Mouse (Mus musculus) heart, postnatal 10 days (tissue): ENCODE results near the gene Cnot11. TPM values are rescaled to one million over a fixed set of nuclear protein-coding genes. Genes with fewer than 3 reads are reported as not detected.
A peak's percentile ranks its signal among the peaks of the same experiment; 100 is the strongest.
"Not testable (repeated sequence)": the region's sequence is repeated elsewhere in the genome, so short reads cannot be mapped to it uniquely, and the experiment has no call there.

Source experiments
- DNase-seq, 2 experiments: peaks; one replicate each; pipeline ENCODE4 v3.0.0; 2021
- intact Hi-C: fragments of 180-260 bp; cut with DNase I; formaldehyde crosslinking; loops from one replicate; pipeline ENCODE4 v1.15.1; 2025
- total RNA-seq, 2 experiments: library from RNA; stranded (reverse); gene quantifications; 2 replicates each; pipeline ENCODE4 v1.2.3; 2021

The Cnot11 gene
- total RNA-seq, 2 experiments from 2014 or later, result 17.7 to 18.3 TPM

DNA sequence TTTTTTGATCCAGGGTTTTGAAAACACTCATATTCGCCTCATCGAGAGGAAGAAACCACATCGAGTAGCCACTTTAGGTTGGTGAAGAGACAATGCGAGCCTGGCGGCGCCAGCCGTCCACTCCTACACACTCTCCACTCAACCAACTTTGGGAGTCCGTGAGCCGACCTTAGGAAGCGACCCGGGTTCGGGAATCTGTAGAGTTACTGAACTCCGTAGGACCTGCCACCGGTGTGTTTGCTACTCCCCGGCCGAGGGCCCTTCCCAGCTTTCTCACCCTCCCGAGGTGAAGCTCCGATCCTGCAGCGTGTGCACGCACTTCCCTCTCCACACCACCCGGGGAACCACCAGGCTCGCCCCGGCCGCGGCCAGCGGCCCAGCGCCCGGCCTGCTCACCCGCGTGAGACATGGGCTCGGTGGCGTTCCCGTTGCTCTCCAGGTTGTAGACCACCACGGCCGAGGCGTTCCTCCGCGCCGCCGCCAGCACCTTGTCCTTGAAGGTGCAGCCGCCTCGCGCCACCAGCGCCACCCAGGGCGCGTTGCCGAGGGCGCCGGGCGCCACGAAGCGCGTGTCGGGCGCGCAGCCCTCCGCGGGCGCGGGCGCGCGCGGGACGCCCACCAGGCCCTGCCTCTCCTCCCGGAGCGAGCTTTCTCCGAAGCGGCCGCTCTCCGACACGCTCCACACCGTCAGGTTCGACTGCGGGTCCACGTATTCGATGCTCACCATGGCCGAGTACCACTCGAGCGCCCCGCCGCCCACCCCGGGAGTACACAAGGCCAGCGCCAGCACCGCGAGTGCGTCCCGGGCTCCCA, 41.8 kb downstream of the Cnot11 start:
- DNase-seq, result peak; percentile 72 to 77
- intact Hi-C loops, result loop anchor here (2.0 kb wide), 1 partner anchor 40 kb away; no protein-coding TSS in a partner anchor

DNA sequence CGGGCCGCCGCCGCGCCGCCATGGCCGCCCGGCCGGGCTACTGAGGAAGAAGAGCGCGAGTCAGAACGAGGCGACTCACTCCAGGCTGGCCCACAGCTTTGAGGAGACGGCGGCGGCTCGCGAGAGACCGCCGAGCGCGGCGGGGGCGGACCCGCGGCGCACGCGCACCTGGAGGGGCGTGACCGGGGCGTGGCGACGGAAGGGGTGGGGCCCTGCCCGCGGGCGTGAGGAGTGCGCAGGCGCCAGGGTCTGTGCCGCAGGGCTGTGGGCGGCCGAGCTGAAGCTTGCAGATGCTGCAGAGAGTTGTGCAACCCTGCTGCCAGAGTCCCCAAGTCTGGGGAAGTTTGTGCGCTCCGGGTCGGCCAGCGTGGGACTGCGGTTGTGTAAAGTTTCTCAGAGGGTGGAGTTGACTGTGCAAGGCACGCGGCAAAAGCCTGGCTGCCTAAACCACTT, 42.5 kb downstream of the Cnot11 start, which contains the start of gene Rnf149:
Gene Rnf149 (minus strand): TSS at position 153 of the 453 bp plus-strand sequence.
- intact Hi-C loops, result loop anchor here (2.0 kb wide), 1 partner anchor 40 kb away; no protein-coding TSS in a partner anchor
- peak; percentile 97 for DNase-seq

DNA sequence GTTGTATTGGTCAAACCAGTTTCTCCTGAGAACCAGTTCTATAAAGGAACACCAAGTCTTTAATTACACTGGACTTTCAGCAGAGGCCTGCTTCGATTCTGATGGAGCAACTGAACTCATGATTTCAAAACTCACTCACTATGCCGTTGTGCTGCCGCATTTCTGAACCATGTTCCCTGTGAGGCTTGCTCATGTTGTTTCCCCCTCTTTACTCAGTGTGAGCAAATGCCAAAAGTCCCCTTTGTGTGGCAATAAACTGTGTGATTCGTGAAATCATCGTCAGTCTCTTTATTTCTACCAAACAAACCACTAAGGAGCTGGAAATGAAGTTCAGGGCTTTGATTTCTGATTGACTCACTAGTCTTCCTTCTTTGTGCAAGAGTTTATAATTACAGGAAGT, 43.7 kb downstream of the Cnot11 start:
- intact Hi-C loops, result no loop called here
- no peak for DNase-seq

DNA sequence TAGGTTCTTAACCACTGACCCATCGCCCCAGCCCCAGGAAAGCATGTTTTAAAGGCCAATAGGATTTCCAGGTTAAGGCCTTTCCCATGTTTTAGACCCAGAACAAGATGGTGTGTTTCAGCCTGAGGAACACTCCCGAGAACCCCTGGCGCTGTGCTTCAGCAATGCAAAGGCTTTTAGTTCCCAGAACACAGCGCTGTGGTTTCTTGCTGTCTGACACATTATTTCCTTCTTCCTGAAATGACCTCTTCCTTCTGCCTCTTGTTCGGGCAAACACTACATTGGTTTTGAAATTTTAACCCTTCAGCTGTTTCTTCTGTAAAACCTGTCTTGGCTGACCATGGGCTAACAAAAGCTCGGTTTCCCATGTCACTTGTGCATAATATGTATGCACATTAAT, 44.3 kb downstream of the Cnot11 start:
- no peak for DNase-seq

DNA sequence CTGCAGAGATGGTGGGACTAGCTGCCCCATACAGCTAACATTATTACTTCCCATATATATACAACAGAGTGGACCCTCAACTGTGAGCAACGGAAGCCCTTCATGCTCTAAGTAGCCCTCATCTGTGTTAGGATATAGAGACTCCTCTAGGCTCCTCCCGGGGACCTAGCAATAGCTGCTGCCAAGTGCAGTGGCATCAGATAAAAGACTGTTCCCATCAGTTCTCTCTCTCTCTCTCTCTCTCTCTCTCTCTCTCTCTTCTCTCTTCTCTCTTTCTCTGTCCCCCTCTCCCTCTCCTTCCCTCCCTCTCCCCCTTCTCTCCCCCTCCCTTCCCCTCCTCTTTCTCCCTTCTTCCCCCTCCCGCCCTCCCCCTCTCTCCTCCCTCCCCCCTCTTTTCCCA, 46.4 kb downstream of the Cnot11 start:
- intact Hi-C loops, result no loop called here
- DNase-seq, result no peak

More for the DNA sequence above, 44.3 kb downstream of the Cnot11 start:
- intact Hi-C loops, result no loop called here

DNA sequence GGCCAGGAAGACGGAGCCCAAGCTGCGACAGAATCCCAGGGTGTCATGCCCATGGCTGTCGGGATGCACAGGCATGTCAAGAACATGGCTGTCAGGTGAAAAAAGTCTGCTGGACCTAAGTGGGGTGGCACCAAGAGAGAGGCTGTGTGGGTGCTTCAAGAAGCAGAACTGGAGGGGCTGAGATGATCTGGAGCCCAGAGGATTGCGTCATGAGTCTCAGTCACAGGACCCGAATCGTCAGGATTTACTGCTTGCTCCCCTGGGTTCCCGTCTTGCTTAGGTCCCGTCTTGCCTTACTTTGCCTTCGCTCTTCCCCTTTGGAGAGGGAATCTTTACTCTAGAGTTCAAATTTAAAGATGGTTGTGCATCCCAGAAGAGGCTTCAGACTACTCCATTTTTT, 48.4 kb downstream of the Cnot11 start:
- no peak for DNase-seq
- intact Hi-C loops, result no loop called here

DNA sequence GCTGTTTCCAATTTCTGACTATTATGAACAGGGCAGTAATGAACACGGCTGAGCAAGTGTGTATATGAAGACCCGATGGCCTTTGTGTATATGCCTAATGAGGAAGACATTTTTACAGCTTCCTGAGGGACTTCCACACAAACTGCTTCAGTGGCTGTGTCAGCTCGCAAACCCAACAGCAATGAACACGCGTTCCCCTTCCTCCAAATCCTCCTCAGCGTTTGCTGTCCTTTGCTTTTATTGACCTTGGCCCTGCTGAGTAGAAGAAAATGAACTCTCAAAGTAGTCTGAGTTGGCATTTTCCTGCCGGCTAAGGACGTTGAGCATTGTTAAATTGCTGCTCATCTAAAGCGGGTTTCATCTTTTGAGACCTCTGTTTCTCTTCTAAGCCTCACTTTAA, 50.6 kb downstream of the Cnot11 start:
- DNase-seq, result no peak
- intact Hi-C loops, result no loop called here

DNA sequence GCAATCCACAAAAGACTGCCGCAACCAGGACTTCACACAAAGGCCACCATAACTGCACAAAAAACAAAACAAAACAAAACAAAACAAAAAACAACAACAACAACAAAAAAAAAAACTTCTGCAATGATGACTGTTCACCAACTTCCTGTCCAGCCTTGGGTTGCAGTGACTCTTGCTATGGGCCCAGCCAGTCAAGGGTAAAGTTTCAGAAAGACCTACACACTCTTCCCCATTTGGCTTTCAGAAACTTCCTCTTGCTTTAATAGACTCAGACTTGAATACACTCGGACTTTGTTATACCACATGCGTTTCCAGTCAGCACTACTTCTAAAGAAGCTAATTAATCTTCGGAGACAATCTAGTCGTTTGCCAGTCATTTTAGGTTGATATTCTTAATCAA, 55.4 kb downstream of the Cnot11 start:
- intact Hi-C loops, result no loop called here
- DNase-seq, result no peak

DNA sequence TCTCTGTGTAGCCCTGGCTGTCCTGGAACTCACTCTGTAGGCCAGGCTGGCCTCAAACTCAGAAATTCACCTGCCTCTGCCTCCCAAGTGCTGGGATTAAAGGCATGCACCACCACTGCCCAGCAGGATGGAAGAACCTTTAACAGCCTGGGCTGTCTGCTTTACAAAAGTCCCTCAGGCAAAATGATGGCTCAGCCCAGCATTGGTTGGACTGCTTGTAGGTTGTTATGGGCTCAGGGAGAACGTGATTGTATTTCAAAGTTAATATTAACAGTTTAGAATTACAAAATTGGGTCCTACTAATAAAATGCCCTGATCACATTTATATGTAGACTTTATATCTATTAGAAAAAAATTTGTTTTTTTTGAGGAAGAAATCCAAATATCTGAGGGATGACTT, 56.8 kb downstream of the Cnot11 start:
- DNase-seq, result not testable (repeated sequence)

DNA sequence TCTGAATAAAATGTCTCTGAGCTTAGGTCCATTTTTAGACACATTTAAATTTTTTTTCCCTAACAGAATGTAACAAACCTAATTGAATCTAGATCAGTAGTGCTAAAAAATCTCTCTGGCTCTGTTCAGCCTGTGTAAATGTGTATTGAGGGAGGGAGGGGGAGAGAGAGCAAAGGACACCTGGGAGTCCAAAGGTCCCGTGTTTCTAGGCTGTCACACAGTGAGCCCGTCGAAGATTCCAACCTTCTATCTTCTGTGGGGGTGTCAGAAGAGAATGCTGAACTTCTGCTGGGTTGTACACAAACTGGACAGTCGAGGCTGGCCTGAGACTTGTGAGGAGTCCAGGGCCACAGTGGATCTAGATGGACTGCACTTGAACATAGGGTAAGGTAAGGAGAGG, 57.3 kb downstream of the Cnot11 start:
- DNase-seq, result no peak

More for the DNA sequence above, 56.8 kb downstream of the Cnot11 start:
- intact Hi-C loops, result not testable (repeated sequence)

DNA sequence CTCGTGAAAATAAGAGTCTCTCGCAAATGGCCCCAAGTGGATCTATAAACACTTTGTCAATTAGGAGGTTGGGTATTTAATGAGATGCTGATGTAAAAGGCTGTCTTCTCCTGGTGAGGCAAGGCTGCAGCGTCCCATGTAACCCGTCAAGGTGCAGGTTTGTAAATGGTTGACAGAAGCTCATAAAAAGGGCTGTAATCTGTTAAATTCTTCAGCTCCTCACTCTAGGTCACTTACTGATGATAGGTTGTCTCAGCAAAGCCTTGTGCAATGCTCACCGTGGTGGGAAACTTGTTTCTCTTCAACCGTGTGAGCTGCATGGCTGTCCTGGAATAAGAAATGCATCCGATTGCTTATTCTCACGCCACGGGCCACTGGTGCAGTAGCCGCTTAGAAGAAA, 59.0 kb downstream of the Cnot11 start:
- intact Hi-C loops, result no loop called here
- DNase-seq, result no peak

More for the DNA sequence above, 57.3 kb downstream of the Cnot11 start:
- intact Hi-C loops, result no loop called here

Other genes with a start within 250 kb of the Cnot11 start
- 100 to 1,000 TPM; 730 to 733 TPM for gene Rpl31, start 167.2 kb upstream of the Cnot11 start, total RNA-seq
- gene Tbc1d8, start 56.2 kb upstream of the Cnot11 start, total RNA-seq, result 1 to 10 TPM; 6.6 to 7.4 TPM
- gene Rnf149, start 42.4 kb downstream of the Cnot11 start, total RNA-seq, result 10 to 100 TPM; 12.1 to 14.7 TPM
- not detected for gene Creg2, start 116.5 kb downstream of the Cnot11 start, total RNA-seq
- gene Rfx8, start 186.0 kb downstream of the Cnot11 start, total RNA-seq, result under 1 TPM; 0.53 to 0.55 TPM